Mouse (Mus musculus): Measurements from ENCODE around the gene Tex12. TPM values are rescaled to one million over a fixed set of nuclear protein-coding genes. Genes with fewer than 3 reads are reported as not detected.

Tex12 gene
- not detected in 2 replicates for total RNA-seq (2015)
- not detected in 2 replicates for total RNA-seq (2017)

DNA sequence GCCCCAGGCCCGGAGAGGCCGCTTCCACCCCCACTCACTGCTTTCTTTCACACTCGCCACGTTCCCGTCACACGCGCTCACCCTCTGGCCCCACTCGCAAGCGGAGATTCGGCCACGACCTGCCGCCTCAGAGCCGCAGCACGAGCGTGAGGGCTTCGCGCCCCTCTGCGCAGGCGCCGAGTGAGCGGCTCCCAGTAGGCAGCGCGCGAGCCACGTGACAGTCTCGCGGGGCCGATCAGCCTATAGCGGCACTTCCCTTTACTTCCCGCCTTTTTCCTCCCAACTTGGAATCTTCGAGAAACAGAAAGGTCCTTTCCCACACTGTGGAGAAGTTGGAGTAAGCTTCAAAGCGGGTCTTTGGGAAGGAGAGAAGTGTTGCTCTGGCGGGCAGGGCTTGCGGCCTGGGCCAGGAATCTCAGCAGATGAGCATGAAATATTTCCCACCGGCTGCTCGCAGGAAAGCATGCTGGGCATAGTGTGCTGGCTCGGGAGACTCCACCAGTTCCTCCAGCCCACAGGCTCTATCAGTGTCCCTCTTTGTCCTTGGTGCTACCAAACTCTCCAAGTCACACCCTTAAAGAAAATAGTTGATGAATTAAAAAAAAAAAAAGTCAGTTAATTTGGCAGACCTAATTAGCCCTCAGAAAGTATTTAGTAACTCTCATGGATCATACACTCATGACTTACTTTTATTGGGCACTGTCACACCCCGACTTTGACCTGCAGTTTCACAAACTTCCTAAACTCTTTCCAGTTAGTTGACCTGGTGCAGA, at the start of gene Tex12:
Gene Tex12 (minus strand): TSS at position 181 of the 773 bp plus-strand sequence.
- no peak for ATAC-seq (ENCODE audit: poor library complexity, severe bottlenecking)

DNA sequence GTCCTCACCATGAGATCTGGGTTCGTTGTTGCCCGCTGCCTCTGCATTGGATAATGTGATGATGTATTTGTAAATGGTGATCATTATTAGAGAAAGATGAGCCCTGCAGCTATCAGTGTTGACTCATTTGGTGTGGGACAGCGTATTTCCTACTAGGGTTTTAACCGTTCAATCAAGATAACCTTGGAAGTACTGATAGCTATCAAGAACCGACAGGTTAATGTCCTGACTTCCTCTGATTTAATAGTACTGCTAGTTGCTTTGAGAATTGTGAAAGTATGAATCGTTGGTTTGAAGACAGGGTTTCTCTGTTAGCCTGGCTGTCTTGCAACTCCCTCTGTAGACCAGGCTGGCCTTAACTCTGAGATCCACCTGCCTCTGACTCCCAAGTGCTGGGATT, 43.2 kb upstream of the Tex12 start:
- ATAC-seq (ENCODE audit: poor library complexity, severe bottlenecking): peak; percentile 13

DNA sequence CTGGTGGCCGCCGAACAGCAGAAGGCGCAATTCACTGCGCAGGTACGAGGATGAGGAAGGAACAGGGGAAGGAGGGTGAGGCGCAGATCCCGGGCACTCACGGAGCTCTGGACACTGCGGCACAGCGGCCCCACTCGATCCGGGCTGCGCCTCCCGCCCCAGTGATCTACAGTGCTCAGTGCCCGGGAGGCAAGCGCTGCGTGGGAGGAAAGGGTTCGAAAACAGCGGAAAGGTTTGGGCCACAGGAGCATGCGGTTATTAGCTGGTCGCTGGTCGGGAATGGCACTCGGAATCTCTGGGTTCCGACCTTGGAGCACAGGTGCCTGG, 42.8 kb upstream of the Tex12 start:
- no peak for ATAC-seq (ENCODE audit: poor library complexity, severe bottlenecking)

DNA sequence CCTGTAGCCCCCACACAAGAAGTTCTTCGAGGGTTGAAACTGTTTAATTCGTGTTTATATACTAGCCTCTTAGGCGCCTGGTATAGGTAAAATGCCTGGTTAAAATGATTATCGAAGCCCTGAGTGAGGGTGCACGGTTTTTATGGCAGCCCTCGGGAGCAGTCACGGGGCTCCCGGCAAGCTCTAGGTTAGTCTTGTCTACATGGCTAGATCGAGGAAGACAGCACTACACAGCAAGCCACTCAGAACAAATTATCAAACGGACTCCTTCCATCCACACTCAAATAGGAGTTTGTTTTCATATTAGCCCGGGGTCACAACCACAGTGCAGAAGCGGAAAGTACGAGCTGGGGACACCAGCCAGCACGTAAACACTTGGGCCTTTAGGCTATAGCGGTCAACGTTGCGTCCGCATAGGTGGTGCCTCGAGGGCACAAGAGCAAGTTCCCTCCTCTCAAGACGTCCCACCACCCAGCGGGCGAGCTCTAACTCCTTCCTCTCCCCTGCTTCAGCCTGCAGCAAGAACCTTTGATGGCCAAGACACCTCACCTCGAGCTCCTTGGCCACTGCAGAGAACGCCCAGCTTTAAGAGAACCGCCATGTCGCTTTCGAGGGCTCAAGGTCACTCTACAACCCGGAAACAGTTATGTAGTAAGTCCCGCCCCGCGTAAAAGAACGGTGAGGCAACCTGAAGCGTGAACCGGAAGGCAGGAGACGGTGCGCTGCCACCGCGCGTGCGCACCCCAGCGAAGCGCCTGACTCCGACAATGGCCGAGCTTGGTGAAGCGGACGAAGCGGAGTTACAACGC, 42.3 kb upstream of the Tex12 start, which contains the start of the genes Sdhd and Timm8b:
Gene Sdhd (minus strand): TSS at position 624 of the 809 bp plus-strand sequence.
Gene Timm8b (plus strand): TSS at position 722 of the 809 bp plus-strand sequence.
- ATAC-seq (ENCODE audit: poor library complexity, severe bottlenecking): peak; percentile 93

DNA sequence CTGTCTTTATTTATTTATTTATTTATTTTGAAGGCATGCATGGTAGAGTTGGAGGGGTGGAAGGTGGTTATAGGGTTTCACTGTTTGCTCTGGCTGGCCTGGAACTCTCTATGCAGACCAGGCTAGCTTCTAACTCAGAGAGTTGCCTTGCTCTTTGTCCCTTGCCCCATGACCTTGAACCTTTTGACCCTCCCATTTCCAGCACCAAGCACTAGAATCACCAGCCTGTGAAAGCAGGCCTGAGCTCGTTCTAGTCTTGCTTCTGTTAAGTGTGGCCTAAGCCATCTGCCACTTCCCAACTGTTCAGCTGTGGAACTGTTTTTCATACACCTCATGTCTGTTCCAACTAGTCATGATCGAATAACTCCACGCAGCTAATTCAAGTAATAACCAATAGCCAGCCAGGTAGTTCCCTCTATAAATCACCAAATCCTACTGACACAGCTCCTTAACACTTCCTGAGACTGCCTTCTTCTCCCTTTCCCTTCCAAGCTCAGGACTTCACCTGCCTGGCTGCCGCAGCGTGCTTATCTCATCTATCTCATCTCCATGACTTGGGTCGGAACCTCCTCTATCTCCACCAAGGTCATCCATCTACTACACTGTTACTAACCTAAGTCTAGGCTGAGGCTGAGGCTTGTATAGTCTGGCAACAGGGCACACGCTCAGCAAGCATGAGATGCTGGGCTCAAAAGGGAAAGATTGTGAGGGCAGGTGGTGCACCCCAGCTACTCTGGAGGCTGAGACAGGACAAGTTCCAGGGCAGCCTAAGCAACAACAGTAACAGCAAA, 41.1 kb upstream of the Tex12 start:
- no peak for ATAC-seq (ENCODE audit: poor library complexity, severe bottlenecking)

DNA sequence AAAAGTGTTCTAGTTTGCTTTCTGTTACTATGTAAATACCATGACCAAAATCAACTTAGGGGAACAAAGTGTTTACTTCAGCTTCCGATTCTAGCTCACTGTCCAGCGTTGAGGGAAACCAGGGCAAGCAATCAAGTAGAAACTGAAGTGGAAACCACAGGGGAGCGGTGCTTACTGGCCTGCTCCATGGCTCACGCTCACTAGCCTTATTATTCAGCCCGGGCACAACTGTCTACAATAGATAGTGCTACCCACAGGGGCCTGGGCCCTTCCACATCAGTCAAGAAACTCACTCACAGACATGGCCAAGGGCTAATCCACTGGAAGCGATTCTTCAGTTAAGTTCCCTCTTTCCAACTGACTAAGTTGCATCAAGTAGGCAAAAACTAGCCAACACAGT, 40.4 kb upstream of the Tex12 start:
- no peak for ATAC-seq (ENCODE audit: poor library complexity, severe bottlenecking)

DNA sequence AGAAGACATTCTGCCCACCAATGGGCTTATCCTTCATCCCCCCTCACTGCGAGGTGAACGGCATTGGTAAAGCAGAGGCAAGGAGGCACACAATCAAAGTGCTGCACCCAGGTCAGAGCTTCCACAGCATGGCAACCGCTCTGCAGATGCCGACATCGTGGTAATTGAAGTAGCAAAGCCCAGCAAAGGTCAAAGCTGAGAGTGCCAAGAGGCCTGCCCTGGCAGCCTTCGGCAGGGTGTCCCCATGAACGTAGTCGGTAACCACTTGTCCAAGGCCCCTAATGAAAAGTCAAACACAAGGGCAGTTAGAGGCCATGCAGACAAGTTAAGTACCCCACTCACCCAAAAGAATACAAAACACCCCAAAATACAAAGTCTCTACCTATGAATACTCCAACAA, 35.8 kb upstream of the Tex12 start:
- ATAC-seq (ENCODE audit: poor library complexity, severe bottlenecking): no peak

DNA sequence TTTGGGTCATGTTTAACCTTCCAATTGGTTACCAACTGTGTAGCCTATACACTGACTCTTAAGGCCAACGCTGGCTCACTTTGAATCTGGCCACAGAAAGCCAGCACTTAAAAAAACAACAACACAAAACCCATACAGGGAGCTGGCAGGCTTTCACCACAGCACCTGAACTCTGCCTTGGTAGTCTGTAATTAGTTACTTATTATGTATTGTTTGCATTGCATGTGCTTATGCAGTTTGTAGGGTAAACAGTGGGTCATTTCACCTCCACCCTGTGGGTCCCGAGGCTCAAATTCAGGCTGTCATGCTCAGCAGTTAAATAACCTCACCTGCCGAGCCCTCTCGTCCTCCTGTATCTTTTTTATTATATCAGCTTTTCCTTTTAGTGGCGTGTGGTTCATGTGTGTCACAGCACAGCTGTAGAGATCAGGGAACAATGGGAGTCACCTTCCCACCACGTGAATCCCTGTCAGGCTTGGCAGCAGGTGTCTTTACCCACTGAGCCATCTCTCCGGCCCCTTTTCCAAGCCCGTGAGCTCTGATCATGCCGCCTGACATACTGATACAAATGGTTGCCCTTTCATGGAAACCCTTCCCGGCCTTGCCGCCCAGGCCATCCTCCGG, 33.8 kb upstream of the Tex12 start:
- no peak for ATAC-seq (ENCODE audit: poor library complexity, severe bottlenecking)

DNA sequence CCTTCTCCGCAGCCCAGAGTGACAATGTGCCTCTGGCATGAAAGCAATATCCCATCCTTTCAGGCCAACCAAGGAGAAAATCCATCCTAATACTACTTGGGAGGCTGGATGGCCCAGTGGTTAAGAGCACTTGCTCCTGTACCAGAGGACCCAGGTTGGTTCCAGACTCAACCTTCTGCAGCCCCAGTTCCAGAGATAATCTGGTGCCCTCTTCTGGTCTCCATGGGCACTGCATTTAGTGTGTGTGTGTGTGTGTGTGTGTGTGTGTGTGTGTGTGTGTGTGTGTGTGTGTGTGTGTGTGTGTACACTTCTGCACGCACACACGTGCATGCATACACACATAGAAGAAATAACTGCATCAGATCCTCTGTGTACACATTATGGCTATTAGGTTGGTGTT, 32.4 kb upstream of the Tex12 start:
- peak; percentile 58 for ATAC-seq (ENCODE audit: poor library complexity, severe bottlenecking)

DNA sequence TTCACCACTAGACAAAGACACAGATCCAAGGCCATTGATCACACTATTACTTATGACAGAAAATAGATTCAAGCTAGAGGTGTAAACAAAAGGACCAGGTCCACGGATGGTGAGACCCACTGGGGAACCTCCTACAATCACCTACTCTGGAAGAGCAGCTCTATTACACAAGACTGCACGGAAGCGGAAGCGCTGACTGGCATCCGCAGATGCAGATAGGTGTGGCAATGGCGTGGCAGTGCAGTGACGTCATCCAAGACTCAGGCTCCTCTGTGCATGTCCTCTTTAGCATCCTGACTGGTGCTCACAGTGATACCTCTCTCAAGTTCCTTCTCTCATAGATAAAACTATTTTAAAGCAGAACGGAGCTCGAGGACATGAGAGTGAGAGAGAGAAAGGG, 31.8 kb upstream of the Tex12 start:
- peak; percentile 87 for ATAC-seq (ENCODE audit: poor library complexity, severe bottlenecking)

DNA sequence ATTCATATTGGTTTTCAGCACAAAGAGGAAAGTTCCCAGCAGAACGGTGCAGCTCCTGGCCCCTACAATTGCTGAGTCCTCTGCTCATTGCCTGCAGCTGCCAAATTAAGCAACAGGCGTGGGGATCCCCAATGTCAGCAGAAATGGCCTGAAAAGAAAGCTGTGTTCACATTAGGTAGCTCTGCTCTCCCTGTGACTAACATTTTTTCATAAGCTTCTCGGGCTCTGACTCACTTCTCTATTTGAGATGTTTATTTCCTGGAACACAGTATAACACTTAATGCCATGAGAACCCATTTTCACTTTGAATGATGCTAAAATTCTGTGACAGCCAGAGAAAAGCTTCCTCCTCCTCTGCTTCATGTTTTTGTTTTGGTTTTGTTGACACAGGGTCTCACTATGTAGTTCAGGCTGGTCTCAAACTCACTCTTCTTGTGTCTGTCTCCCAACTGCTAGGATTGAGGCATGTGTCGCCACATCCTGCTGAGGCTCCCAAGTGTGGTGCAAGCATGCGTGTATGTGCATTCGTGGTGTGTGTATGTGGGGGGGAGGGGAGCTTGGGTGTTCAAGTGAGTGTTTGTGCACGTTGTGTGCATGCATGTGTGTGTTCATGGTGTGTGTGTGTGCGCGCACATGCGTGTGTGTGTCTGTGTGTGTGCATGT, 29.9 kb upstream of the Tex12 start:
- ATAC-seq (ENCODE audit: poor library complexity, severe bottlenecking): peak; percentile 62

DNA sequence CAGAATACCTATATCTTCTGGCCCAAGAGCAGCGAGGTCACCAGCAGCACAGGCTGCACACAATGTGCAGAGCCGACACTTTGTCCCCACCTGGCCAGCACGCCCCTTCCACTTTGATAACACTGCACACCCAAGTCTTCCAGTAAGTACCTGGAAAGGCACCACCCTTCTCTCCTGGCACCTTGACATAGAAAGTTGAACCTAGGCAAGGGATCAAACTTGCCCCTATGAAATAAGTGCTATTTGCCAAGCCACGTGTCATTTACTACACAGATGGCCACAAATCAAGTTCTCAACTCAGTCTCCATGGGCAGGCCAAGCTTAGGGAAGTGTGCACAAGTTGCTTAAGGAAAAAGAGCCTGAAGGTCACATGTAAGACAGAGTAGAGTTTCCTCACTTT, 25.8 kb upstream of the Tex12 start:
- ATAC-seq (ENCODE audit: poor library complexity, severe bottlenecking): no peak

DNA sequence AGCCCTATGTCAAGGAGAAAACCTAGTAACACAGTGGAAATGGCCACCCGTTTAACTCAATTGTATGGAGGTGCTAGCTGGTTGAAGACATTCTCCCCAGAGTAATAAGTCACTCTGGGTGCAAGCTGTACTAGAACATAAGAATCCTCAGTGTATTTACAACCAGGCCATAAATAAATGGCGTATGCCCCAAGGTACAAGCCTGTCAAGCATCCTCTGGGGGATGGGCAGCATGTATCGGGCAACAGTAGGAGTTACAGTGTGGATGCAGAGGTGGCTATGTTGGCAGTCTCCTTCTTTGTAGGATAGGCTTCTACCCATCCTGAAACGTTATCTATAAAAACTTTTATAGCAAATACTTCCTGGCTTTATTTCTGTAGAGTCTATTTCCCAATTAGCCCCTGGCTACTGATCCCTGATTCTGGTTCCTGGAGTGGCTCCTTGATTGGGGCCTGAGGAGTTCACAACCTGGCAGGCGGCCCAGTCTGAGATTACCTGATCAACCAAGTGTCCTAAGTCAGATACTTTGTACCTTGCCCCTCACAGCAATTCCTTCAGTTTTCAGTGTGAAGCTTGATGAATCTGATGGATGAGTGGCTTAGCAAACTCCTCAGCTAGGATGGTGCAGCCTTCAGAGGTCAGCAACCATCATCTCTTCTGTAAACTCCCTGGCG, 24.2 kb upstream of the Tex12 start:
- no peak for ATAC-seq (ENCODE audit: poor library complexity, severe bottlenecking)

DNA sequence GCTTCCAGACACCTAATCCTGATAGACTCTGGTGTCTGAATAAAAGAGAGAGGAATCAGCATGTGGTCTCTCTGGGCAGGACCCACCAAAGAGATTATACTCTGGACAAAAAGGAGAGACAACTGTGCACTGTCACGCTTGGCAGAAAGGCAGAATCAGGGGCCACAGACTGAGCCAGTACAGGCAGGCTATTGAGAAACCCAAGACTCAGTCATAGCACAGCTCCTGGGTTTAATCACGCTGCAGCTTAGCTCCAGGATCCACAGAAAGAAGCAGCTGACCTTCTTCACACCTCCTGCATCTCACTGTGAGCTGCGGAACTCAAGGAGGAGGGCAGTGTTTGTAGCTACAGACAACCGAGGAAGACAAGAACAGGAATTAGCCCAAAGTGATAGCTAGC, 19.2 kb upstream of the Tex12 start:
- ATAC-seq (ENCODE audit: poor library complexity, severe bottlenecking): no peak

DNA sequence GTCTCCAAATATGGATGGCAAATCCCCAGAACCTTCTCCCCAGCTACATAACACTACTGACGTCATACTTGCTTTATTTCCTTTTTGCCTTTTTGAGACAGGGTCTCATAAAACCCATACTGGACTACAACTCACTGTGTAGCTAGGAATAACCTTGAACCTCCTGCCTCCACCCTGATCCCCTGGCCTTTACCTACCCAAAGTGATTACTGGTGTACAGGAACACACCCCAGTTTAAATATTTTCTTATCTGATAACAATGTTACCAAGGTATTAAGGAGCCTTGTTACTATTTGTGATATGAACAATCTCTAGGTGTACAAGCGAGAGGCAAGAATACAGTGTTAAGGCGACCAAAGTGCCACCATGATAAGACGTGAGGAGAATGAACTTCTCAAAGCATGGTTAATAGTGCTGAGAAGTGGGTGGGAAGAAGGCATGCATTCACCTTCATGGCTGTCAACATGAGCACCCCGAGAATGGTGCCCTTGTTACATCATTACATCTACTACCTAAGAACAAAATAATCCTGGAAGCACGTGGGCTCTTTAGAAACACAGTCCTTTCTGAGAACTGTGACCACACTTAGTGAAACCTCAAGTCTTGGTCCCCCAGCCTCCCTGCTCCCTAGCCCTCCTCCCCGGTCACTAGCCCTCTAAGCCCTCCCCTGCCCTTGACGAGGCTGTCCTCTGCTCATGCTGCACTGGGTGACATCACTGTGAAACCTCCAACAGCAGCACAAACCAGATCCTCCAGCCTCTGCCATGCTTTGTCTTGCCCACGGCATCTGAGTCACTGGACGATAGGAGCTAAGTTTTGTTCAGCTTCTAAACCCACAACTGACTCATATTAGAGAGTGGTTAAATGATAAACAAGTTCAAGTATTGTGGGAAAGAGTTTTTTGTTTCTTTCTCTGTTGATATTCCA, 8.7 kb upstream of the Tex12 start:
- ATAC-seq (ENCODE audit: poor library complexity, severe bottlenecking): no peak

DNA sequence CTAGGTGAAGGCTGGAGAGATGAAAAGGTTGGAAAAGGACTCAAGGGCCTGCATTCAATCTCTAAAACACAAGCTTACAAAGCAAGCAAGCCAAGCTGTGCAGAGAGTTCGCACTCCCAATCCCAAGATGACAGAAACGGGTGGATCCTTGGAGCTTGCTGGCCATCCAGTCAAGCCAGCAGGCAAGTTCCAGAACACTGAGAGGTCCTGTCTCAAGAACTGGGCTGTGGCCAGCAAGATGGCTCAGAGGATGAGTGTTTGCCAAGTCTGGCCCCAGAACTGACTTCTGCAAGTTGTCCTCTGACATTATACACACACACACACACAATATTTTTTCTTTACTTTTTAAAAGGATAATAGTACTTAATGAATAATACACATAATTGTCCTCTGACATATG, 6.8 kb upstream of the Tex12 start:
- ATAC-seq (ENCODE audit: poor library complexity, severe bottlenecking): no peak

DNA sequence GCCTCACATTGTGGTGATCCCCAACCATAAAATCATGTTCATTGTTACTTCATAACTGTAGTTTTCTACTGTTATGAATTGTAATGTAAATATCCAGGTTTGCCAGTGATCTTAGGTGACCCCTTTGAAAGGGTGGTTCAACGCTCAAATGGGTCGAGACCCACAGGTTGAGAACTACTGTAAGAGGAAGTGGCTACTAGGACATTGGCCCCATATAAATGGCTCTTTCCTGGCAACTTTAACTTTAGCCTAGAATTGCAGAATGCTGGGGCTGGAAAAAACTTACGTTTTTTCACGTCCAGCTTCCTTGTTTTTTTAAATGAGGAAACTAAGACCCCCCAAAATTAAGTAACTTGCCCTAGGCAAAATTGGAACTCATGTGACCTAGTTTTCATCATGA, 6.2 kb upstream of the Tex12 start:
- peak; percentile 60 for ATAC-seq (ENCODE audit: poor library complexity, severe bottlenecking)

DNA sequence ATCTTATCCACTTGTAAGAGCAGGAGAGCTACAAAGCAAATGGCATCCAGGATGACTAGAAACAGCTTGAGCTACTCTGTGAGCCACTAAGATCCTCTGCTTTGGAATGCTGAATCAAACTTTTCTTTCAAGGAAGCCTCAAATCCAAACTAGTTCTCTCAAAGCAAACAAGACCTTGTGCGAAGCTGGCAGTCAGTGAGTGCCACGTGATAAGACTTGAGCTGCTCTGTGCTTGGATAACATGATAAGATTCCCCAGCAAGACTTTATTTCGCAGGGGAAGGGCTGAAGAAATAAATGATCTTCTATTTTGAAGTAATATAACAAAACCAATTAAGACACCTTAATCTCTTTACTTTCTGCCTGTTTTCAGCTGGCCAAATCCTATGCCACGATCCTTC, 4.8 kb upstream of the Tex12 start:
- ATAC-seq (ENCODE audit: poor library complexity, severe bottlenecking): no peak

DNA sequence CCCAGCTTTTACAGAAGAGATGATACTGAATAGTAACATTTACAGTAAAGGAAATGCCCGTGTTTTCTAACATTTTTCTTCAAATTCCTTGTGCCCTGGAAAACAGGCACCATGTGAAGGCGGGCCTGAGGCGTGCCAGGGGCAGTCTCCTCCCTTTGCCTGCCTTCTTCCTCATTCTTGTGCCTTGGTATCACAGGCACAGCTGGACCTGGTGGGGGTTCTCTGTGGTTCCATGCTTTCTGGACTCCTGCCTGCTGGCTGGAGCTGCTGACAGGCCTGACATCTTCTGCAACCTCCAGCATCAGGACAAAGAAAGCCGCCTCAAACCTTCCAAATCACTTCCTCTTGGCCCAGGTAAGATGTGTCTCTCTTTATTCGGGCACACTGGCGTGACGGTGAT, 4.0 kb upstream of the Tex12 start:
- 0 out of 2 replicates have a peak, but pooled peaks have one; percentile 27 for ATAC-seq (ENCODE audit: poor library complexity, severe bottlenecking)

Data from megakaryocyte, adult 5-6 weeks (primary cell).